ENCODE assay signal across 8 mouse cellular contexts in genomic region chr17:20946026-20946565, GRCm38 (mm10). TPM values are rescaled to one million over a fixed set of nuclear protein-coding genes. Genes with fewer than 3 reads are reported as not detected.
DNase-seq lines count a peak whose midpoint lies in the region; ATAC-seq and TF ChIP-seq lines count a peak whose summit lies in the region.

No protein-coding gene starts in this region.

- H3K9ac ChIP-seq in MEL (ENCODE audit: control insufficient read depth, low read depth, low read length, poor library complexity, severe bottlenecking), result peak overlapping the region; percentile 89
- H3K9ac ChIP-seq in intestine, postnatal 0 days (ENCODE audit: low read depth, low read length), result peak overlapping the region; percentile 80
- H3K9ac ChIP-seq in midbrain, embryonic 11.5 days (ENCODE audit: low read length), result peak overlapping the region; percentile 91

- TF ChIP-seq CTCF in MEL (IDR thresholded peaks at IDR 0.05 in 2 of 3, conservative IDR thresholded peaks at IDR 0.05 in 1 of 3; ENCODE audit: control insufficient read depth in 1 of 3, insufficient read depth in 1 of 3, low read depth in 2 of 3, low read length in 3 of 3, poor library complexity in 1 of 3, severe bottlenecking in 1 of 3), result no peak
- no peak for TF ChIP-seq CTCF in embryonic fibroblast, embryonic 13.5 days (IDR thresholded peaks at IDR 0.05; ENCODE audit: borderline replicate concordance, insufficient read depth, low read length)
- TF ChIP-seq CTCF in intestine, postnatal 0 days (IDR thresholded peaks at IDR 0.05; ENCODE audit: low read depth), result no peak

- peaks cover 4 to 11% of the 10 kb centered on the region in 2 experiments for H3K4me1 ChIP-seq in MEL (ENCODE audit: control insufficient read depth in 1 of 2, insufficient read depth in 2 of 2, low read length in 2 of 2)
- H3K4me1 ChIP-seq in embryonic fibroblast, embryonic 13.5 days (ENCODE audit: control insufficient read depth, insufficient read depth, low read length), result peaks cover 6% of the 10 kb centered on the region
- H3K4me1 ChIP-seq in intestine, postnatal 0 days (replicated peaks; ENCODE audit: control insufficient read depth, insufficient read depth, low read length), result peaks cover 5% of the 10 kb centered on the region; the same call in 1 of the 2 replicates
- H3K4me1 ChIP-seq in midbrain, embryonic 11.5 days (ENCODE audit: control insufficient read depth, insufficient read depth, low read length), result peaks cover 19% of the 10 kb centered on the region

- DNase-seq in layer of hippocampus, postnatal 10 days (ENCODE audit: low spot score in 2 of 2), result peak; percentile 16 to 23
- DNase-seq in layer of hippocampus, adult 8-10 months (ENCODE audit: low spot score in 2 of 2), result no peak
- DNase-seq in MEL (ENCODE audit: low read depth, low spot score), result peak; percentile 48
- peak; percentile 90 for DNase-seq in midbrain, embryonic 11.5 days (ENCODE audit: low spot score, missing footprints)
- no peak for DNase-seq in retina, embryonic 14.5 days (ENCODE audit: low spot score)
- no peak for DNase-seq in urinary bladder, postnatal 14 days (ENCODE audit: low spot score)

- no peak for TF ChIP-seq RAD21 in MEL (IDR thresholded peaks at IDR 0.05; ENCODE audit: low read depth, low read length)

- H3K9me3 ChIP-seq in MEL (replicated peaks; ENCODE audit: insufficient read depth, low read length), result no peaks in the 10 kb centered on the region
- H3K9me3 ChIP-seq in intestine, postnatal 0 days (ENCODE audit: control insufficient read depth), result no peaks in the 10 kb centered on the region
- no peaks in the 10 kb centered on the region for H3K9me3 ChIP-seq in midbrain, embryonic 11.5 days (ENCODE audit: control insufficient read depth, low read length)

- H3K27ac ChIP-seq in MEL (ENCODE audit: control insufficient read depth, low read depth, low read length), result peak overlapping the region; percentile 78
- H3K27ac ChIP-seq in embryonic fibroblast, embryonic 13.5 days (ENCODE audit: insufficient read depth, low read length), result peak overlapping the region; percentile 75; the same call in 1 of the 2 replicates
- peak overlapping the region; percentile 95 for H3K27ac ChIP-seq in intestine, postnatal 0 days (ENCODE audit: low read depth, low read length)
- H3K27ac ChIP-seq in midbrain, embryonic 11.5 days (ENCODE audit: low read depth, low read length), result peak overlapping the region; percentile 95

- peaks cover 4 to 18% of the 10 kb centered on the region in 2 experiments for H3K36me3 ChIP-seq in MEL (ENCODE audit: control insufficient read depth in 1 of 2, insufficient read depth in 2 of 2, low read length in 2 of 2)
- 0 out of 2 replicates have a peak, but pooled peaks cover 3% of the 10 kb centered on the region for H3K36me3 ChIP-seq in intestine, postnatal 0 days (ENCODE audit: control insufficient read depth, insufficient read depth)
- H3K36me3 ChIP-seq in midbrain, embryonic 11.5 days (ENCODE audit: control insufficient read depth, insufficient read depth, low read length), result no peaks in the 10 kb centered on the region; the same call in 1 of the 2 replicates

- peak overlapping the region; percentile 80 to 90 for H3K4me3 ChIP-seq in MEL (ENCODE audit: control insufficient read depth in 1 of 2, insufficient read depth in 1 of 2, low read depth in 2 of 2, low read length in 2 of 2)
- peak overlapping the region; percentile 57 for H3K4me3 ChIP-seq in embryonic fibroblast, embryonic 13.5 days (ENCODE audit: insufficient read depth, low read length)
- H3K4me3 ChIP-seq in intestine, postnatal 0 days (ENCODE audit: low read depth, low read length), result peak overlapping the region; percentile 91
- peak overlapping the region; percentile 78 for H3K4me3 ChIP-seq in midbrain, embryonic 11.5 days (ENCODE audit: low read depth, low read length)

- H3K4me2 ChIP-seq in intestine, postnatal 0 days (replicated peaks; ENCODE audit: low read depth), result peak overlapping the region; percentile 79
- peak overlapping the region; percentile 78 for H3K4me2 ChIP-seq in midbrain, embryonic 11.5 days

- WGBS in intestine, postnatal 0 days, result 0% methylated on average over 13 of the region's 13 CpGs
- under 1% methylated on average over 13 of the region's 13 CpGs for WGBS in midbrain, embryonic 11.5 days

- H3K27me3 ChIP-seq in MEL (ENCODE audit: control insufficient read depth in 1 of 2, insufficient read depth in 2 of 2, low read length in 2 of 2), result no peaks in the 10 kb centered on the region
- no peaks in the 10 kb centered on the region for H3K27me3 ChIP-seq in intestine, postnatal 0 days (replicated peaks; ENCODE audit: control insufficient read depth, insufficient read depth, low read length)
- H3K27me3 ChIP-seq in midbrain, embryonic 11.5 days (ENCODE audit: control insufficient read depth, insufficient read depth, low read length), result no peaks in the 10 kb centered on the region

- no peak for TF ChIP-seq EP300 in MEL (IDR thresholded peaks at IDR 0.05; ENCODE audit: low read depth in 1 of 2, low read length in 2 of 2)

- ATAC-seq in intestine, postnatal 0 days, result no peak
- no peak for ATAC-seq in midbrain, embryonic 11.5 days (ENCODE audit: low FRiP score)

- H3K79me2 ChIP-seq in MEL (ENCODE audit: control insufficient read depth, insufficient read depth, low read length, poor library complexity), result peaks cover 46% of the 10 kb centered on the region

- no peak; a peak in 1 of 4 replicates for TF ChIP-seq POLR2A in MEL (IDR thresholded peaks at IDR 0.05; ENCODE audit: control insufficient read depth in 1 of 2, insufficient read depth in 1 of 2, low read depth in 1 of 2, low read length in 2 of 2, poor library complexity in 1 of 2)
- TF ChIP-seq POLR2A in embryonic fibroblast, embryonic 13.5 days (IDR thresholded peaks at IDR 0.05; ENCODE audit: low read depth, low read length), result no peak

TF ChIP-seq in MEL, 35 proteins besides CTCF, POLR2A, EP300 and RAD21:
- no peak for TF ChIP-seq MEF2A (IDR thresholded peaks at IDR 0.05; ENCODE audit: extremely low read depth, insufficient replicate concordance, low read depth, low read length, poor library complexity, severe bottlenecking)

RNA-seq across cellular contexts. Expression of gene Ppp2r1a, which starts 1.0 kb away (rescaled TPM):
- total RNA-seq in layer of hippocampus, postnatal 10 days (2021), result 100 to 1,000 TPM; 774 to 805 TPM
- total RNA-seq in layer of hippocampus, adult 8-10 months (2022), result 100 to 1,000 TPM; 510 to 549 (median 533) TPM
- total RNA-seq in MEL (2012; rRNA removed), result 152 and 154 TPM in 2 replicates
- 100 to 1,000 TPM in 1 of 2 experiments, not detected in 1; 312 TPM for polyA plus RNA-seq in MEL (2012; ENCODE audit: insufficient read depth in 1 of 2, insufficient read length in 2 of 2, low read depth in 1 of 2, low replicate concordance in 2 of 2, missing spikeins in 1 of 2)
- 199 and 204 TPM in 2 replicates for polyA plus RNA-seq in embryonic fibroblast, embryonic 13.5 days (2011; ENCODE audit: insufficient read length, low read depth, missing spikeins)
- polyA plus RNA-seq in intestine, postnatal 0 days (2015; fragmentation: Nextera tagmentation; extraction: Ambion mirVana), result 172 and 178 TPM in 2 replicates
- polyA plus RNA-seq in midbrain, embryonic 11.5 days (2014; fragmentation: Nextera tagmentation; extraction: Ambion mirVana), result 542 and 558 TPM in 2 replicates

RNA-seq across cellular contexts. Expression of gene Vmn1r232, which starts 26.6 kb away (rescaled TPM):
- not detected for total RNA-seq in layer of hippocampus, postnatal 10 days (2021)
- total RNA-seq in layer of hippocampus, adult 8-10 months (2022), result not detected
- total RNA-seq in MEL (2012; rRNA removed), result not detected in 2 replicates
- not detected for polyA plus RNA-seq in MEL (2012; ENCODE audit: insufficient read depth in 1 of 2, insufficient read length in 2 of 2, low read depth in 1 of 2, low replicate concordance in 2 of 2, missing spikeins in 1 of 2)
- not detected in 2 replicates for polyA plus RNA-seq in embryonic fibroblast, embryonic 13.5 days (2011; ENCODE audit: insufficient read length, low read depth, missing spikeins)
- not detected in 2 replicates for polyA plus RNA-seq in intestine, postnatal 0 days (2015; fragmentation: Nextera tagmentation; extraction: Ambion mirVana)
- not detected in 2 replicates for polyA plus RNA-seq in midbrain, embryonic 11.5 days (2014; fragmentation: Nextera tagmentation; extraction: Ambion mirVana)

RNA-seq across cellular contexts. Expression of gene Vmn1r231, which starts 41.2 kb away (rescaled TPM):
- total RNA-seq in layer of hippocampus, postnatal 10 days (2021), result not detected
- total RNA-seq in layer of hippocampus, adult 8-10 months (2022), result not detected
- total RNA-seq in MEL (2012; rRNA removed), result not detected in 2 replicates
- not detected for polyA plus RNA-seq in MEL (2012; ENCODE audit: insufficient read depth in 1 of 2, insufficient read length in 2 of 2, low read depth in 1 of 2, low replicate concordance in 2 of 2, missing spikeins in 1 of 2)
- not detected in 2 replicates for polyA plus RNA-seq in embryonic fibroblast, embryonic 13.5 days (2011; ENCODE audit: insufficient read length, low read depth, missing spikeins)
- not detected in 2 replicates for polyA plus RNA-seq in intestine, postnatal 0 days (2015; fragmentation: Nextera tagmentation; extraction: Ambion mirVana)
- polyA plus RNA-seq in midbrain, embryonic 11.5 days (2014; fragmentation: Nextera tagmentation; extraction: Ambion mirVana), result not detected in 2 replicates

RNA-seq across cellular contexts. Expression of gene Vmn1r233, which starts 50.2 kb away (rescaled TPM):
- not detected for total RNA-seq in layer of hippocampus, postnatal 10 days (2021)
- total RNA-seq in layer of hippocampus, adult 8-10 months (2022), result not detected
- not detected in 2 replicates for total RNA-seq in MEL (2012; rRNA removed)
- not detected for polyA plus RNA-seq in MEL (2012; ENCODE audit: insufficient read depth in 1 of 2, insufficient read length in 2 of 2, low read depth in 1 of 2, low replicate concordance in 2 of 2, missing spikeins in 1 of 2)
- polyA plus RNA-seq in embryonic fibroblast, embryonic 13.5 days (2011; ENCODE audit: insufficient read length, low read depth, missing spikeins), result not detected in 2 replicates
- not detected in 2 replicates for polyA plus RNA-seq in intestine, postnatal 0 days (2015; fragmentation: Nextera tagmentation; extraction: Ambion mirVana)
- polyA plus RNA-seq in midbrain, embryonic 11.5 days (2014; fragmentation: Nextera tagmentation; extraction: Ambion mirVana), result not detected in 2 replicates

Comparison
In these comparisons a context has a peak if more than half of its experiments do, and no peak if none do; other contexts are left out.
1. DNase-seq: peak in layer of hippocampus, postnatal 10 days (2 of 2), MEL (single experiment) and midbrain, embryonic 11.5 days (single experiment); none in layer of hippocampus, adult 8-10 months (0 of 2), retina, embryonic 14.5 days (single experiment) and urinary bladder, postnatal 14 days (single experiment).
2. Peak in every context shown above with its lines, with median percentiles within 50 percentile points of each other: H3K27ac ChIP-seq, H3K4me3 ChIP-seq and H3K9ac ChIP-seq.